Mouse (Mus musculus): ENCODE measurements around the gene Ctnnd1. TPM values are rescaled to one million over a fixed set of nuclear protein-coding genes. Genes with fewer than 3 reads are reported as not detected.

Ctnnd1 gene
- total and polyA plus RNA-seq, 3 experiments = 13.8 to 83.0 (median 29.8) TPM

DNA sequence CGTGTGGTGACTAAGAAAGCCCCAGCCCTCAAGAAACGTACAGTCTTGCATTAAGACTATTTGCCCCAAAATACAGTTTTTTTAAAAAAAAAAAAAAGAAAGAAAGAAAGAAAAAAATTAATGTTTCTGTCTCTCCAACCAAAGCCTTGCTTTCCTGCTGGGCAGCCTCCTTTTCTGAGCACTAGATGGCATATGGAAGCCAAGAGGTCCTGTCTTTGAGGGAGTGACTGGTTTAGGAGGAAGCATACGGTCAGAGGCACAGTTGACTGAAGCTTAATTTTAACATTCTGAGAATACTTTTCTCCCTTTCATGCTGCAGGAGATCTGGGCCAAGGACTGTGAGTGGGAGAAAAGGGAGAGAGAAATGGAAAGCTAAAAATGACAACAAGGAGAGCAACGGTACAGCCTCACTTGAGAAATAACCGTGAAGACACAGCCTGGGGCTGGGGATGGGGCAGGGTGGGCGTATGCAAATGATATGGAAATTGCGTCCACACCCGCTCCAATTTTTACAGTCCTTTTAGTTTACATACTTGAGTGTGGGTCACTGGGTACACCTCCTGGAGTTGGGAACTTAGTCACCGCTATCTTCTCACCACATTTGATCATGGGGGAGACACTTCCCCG, 93.6 kb downstream of the Ctnnd1 start:
- H3K4me3 ChIP-seq (ENCODE audit: low read depth, low read length) = no peak overlapping the region
- no peak for DNase-seq (ENCODE audit: low spot score)
- TF ChIP-seq POLR2AphosphoS5 (IDR thresholded peaks at IDR 0.05; ENCODE audit: insufficient replicate concordance, low read depth, low read length) = no peak
- TF ChIP-seq GATA2 (IDR thresholded peaks at IDR 0.05; ENCODE audit: borderline replicate concordance, low read depth, low read length) = no peak
- no peak for TF ChIP-seq GATA1 (IDR thresholded peaks at IDR 0.05; ENCODE audit: borderline replicate concordance, low read length)
- no peak for TF ChIP-seq CTCF (IDR thresholded peaks at IDR 0.05; ENCODE audit: low read depth, low read length)
- TF ChIP-seq TAL1 (conservative IDR thresholded peaks at IDR 0.05; ENCODE audit: low read depth, low read length) = no peak
- no peaks in the 10 kb centered on the region for H3K9me3 ChIP-seq (replicated peaks)
- H3K36me3 ChIP-seq (replicated peaks) = no peaks in the 10 kb centered on the region
- peaks cover 22% of the 10 kb centered on the region for H3K27me3 ChIP-seq (ENCODE audit: insufficient read depth, low read length)
- no peak for ATAC-seq (ENCODE audit: extremely low read depth, insufficient number of reproducible peaks, low FRiP score, poor library complexity, severe bottlenecking)
- H3K4me1 ChIP-seq (ENCODE audit: insufficient read depth, low read depth, low read length) = peaks cover 6% of the 10 kb centered on the region; the same call in 1 of the 2 replicates

DNA sequence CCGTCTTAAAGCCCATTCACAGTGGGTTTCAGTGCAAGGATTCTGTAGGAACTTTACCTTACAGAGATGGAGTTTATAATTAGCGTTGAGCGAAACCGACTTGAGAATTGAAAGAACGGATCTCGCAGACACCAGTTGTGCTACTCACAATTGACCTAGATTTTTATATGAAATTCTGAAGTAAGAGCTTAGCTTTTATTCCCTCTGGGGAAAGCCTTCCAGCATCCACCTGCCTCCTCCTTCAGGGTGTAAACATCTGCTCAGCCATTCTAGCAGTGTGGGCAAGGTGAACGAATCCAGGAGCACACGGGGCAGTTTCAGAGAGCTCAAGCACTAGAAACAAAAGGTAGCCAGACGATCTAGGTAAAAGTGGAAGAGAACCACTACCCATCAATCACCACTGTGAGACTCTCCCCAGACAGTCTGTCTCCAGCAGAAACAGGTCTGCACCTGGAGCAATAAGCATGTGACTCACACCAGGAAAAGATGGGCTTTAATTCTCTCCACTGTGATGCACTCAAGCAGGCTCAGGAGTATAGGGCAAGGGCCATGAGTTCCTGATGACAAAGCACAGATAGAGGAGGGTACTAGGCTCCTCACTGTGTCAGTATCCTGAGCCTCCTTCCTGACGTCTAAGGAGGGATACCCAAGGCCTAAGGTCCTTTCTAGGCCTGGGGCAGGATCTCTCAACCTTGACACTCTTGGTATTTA, 99.0 kb downstream of the Ctnnd1 start:
- H3K36me3 ChIP-seq (replicated peaks) = no peaks in the 10 kb centered on the region
- no peaks in the 10 kb centered on the region for H3K9me3 ChIP-seq (replicated peaks)
- no peak for TF ChIP-seq GATA2 (IDR thresholded peaks at IDR 0.05; ENCODE audit: borderline replicate concordance, low read depth, low read length)
- ATAC-seq (ENCODE audit: extremely low read depth, insufficient number of reproducible peaks, low FRiP score, poor library complexity, severe bottlenecking) (no peak), DNase-seq (ENCODE audit: low spot score) (no peak)
- H3K27me3 ChIP-seq (ENCODE audit: insufficient read depth, low read length) = peaks cover 30% of the 10 kb centered on the region
- no peak overlapping the region for H3K4me3 ChIP-seq (ENCODE audit: low read depth, low read length)
- H3K4me1 ChIP-seq (ENCODE audit: insufficient read depth, low read depth, low read length) = no peaks in the 10 kb centered on the region

Other genes starting within 250 kb of the Ctnnd1 start
- gene Calcrl, start 225.4 kb downstream of the Ctnnd1 start, total RNA-seq (2014; fragmentation: Nextera tagmentation) = 6.5 and 12.7 TPM in 2 replicates
- 17.3 and 17.9 TPM in 2 replicates for gene Calcrl, start 225.4 kb downstream of the Ctnnd1 start, total RNA-seq (2017)
- 0.05 and 0.07 TPM in 2 replicates for gene Calcrl, start 225.4 kb downstream of the Ctnnd1 start, polyA plus RNA-seq (2012)
- 61.5 and 62.5 TPM in 2 replicates for gene Tfpi, start 174.0 kb downstream of the Ctnnd1 start, total RNA-seq (2014; fragmentation: Nextera tagmentation)
- 37.1 and 41.4 TPM in 2 replicates for gene Tfpi, start 174.0 kb downstream of the Ctnnd1 start, total RNA-seq (2017)
- gene Tfpi, start 174.0 kb downstream of the Ctnnd1 start, polyA plus RNA-seq (2012) = 1.2 TPM in 2 replicates
- not detected in 2 replicates for gene Btbd18, start 8.3 kb upstream of the Ctnnd1 start, total RNA-seq (2014; fragmentation: Nextera tagmentation)
- gene Btbd18, start 8.3 kb upstream of the Ctnnd1 start, total RNA-seq (2017) = 0.12 and 0.16 TPM in 2 replicates
- not detected in 2 replicates for gene Btbd18, start 8.3 kb upstream of the Ctnnd1 start, polyA plus RNA-seq (2012)
- gene Selenoh, start 20.0 kb upstream of the Ctnnd1 start, total RNA-seq (2014; fragmentation: Nextera tagmentation) = 49.4 and 51.5 TPM in 2 replicates
- gene Selenoh, start 20.0 kb upstream of the Ctnnd1 start, total RNA-seq (2017) = 160 and 178 TPM in 2 replicates
- gene Selenoh, start 20.0 kb upstream of the Ctnnd1 start, polyA plus RNA-seq (2012) = 381 and 384 TPM in 2 replicates
- not detected in 2 replicates for gene Gm28635, start 27.3 kb upstream of the Ctnnd1 start, total RNA-seq (2014; fragmentation: Nextera tagmentation)
- not detected in 2 replicates for gene Gm28635, start 27.3 kb upstream of the Ctnnd1 start, total RNA-seq (2017)
- gene Gm28635, start 27.3 kb upstream of the Ctnnd1 start, polyA plus RNA-seq (2012) = not detected in 2 replicates
- gene Med19, start 27.6 kb upstream of the Ctnnd1 start, total RNA-seq (2014; fragmentation: Nextera tagmentation) = 51.1 and 55.0 TPM in 2 replicates
- 26.8 and 33.1 TPM in 2 replicates for gene Med19, start 27.6 kb upstream of the Ctnnd1 start, total RNA-seq (2017)
- gene Med19, start 27.6 kb upstream of the Ctnnd1 start, polyA plus RNA-seq (2012) = 14.8 and 17.8 TPM in 2 replicates
- gene Tmx2, start 28.4 kb upstream of the Ctnnd1 start, total RNA-seq (2014; fragmentation: Nextera tagmentation) = 96.2 and 113 TPM in 2 replicates
- gene Tmx2, start 28.4 kb upstream of the Ctnnd1 start, total RNA-seq (2017) = 66.2 and 68.9 TPM in 2 replicates
- gene Tmx2, start 28.4 kb upstream of the Ctnnd1 start, polyA plus RNA-seq (2012) = 3.9 and 4.0 TPM in 2 replicates
- 61.0 and 70.6 TPM in 2 replicates for gene Zdhhc5, start 64.4 kb upstream of the Ctnnd1 start, total RNA-seq (2014; fragmentation: Nextera tagmentation)
- 32.6 and 38.0 TPM in 2 replicates for gene Zdhhc5, start 64.4 kb upstream of the Ctnnd1 start, total RNA-seq (2017)
- gene Zdhhc5, start 64.4 kb upstream of the Ctnnd1 start, polyA plus RNA-seq (2012) = 30.7 and 32.5 TPM in 2 replicates
- 30.0 and 30.7 TPM in 2 replicates for gene Clp1, start 76.6 kb upstream of the Ctnnd1 start, total RNA-seq (2014; fragmentation: Nextera tagmentation)
- 44.7 and 51.0 TPM in 2 replicates for gene Clp1, start 76.6 kb upstream of the Ctnnd1 start, total RNA-seq (2017)
- gene Clp1, start 76.6 kb upstream of the Ctnnd1 start, polyA plus RNA-seq (2012) = 0.98 and 1.1 TPM in 2 replicates
- 13.1 TPM in 1 of 2 replicates, not detected in the other for gene Ypel4, start 83.3 kb upstream of the Ctnnd1 start, total RNA-seq (2014; fragmentation: Nextera tagmentation)
- gene Ypel4, start 83.3 kb upstream of the Ctnnd1 start, total RNA-seq (2017) = 0.29 and 0.44 TPM in 2 replicates
- gene Ypel4, start 83.3 kb upstream of the Ctnnd1 start, polyA plus RNA-seq (2012) = 0.07 and 0.16 TPM in 2 replicates
- not detected in 2 replicates for gene Gm19426, start 92.9 kb upstream of the Ctnnd1 start, total RNA-seq (2014; fragmentation: Nextera tagmentation)
- gene Gm19426, start 92.9 kb upstream of the Ctnnd1 start, total RNA-seq (2017) = not detected in 2 replicates
- not detected in 2 replicates for gene Gm19426, start 92.9 kb upstream of the Ctnnd1 start, polyA plus RNA-seq (2012)
- gene Serping1, start 124.7 kb upstream of the Ctnnd1 start, total RNA-seq (2014; fragmentation: Nextera tagmentation) = not detected in 2 replicates
- gene Serping1, start 124.7 kb upstream of the Ctnnd1 start, total RNA-seq (2017) = not detected in 2 replicates
- not detected in 2 replicates for gene Serping1, start 124.7 kb upstream of the Ctnnd1 start, polyA plus RNA-seq (2012)
- 37.2 and 74.5 TPM in 2 replicates for gene Ube2l6, start 148.1 kb upstream of the Ctnnd1 start, total RNA-seq (2014; fragmentation: Nextera tagmentation)
- gene Ube2l6, start 148.1 kb upstream of the Ctnnd1 start, total RNA-seq (2017) = 20.2 and 22.5 TPM in 2 replicates
- 1.2 and 2.5 TPM in 2 replicates for gene Ube2l6, start 148.1 kb upstream of the Ctnnd1 start, polyA plus RNA-seq (2012)
- gene Smtnl1, start 171.9 kb upstream of the Ctnnd1 start, total RNA-seq (2014; fragmentation: Nextera tagmentation) = not detected in 2 replicates
- not detected in 2 replicates for gene Smtnl1, start 171.9 kb upstream of the Ctnnd1 start, total RNA-seq (2017)
- gene Smtnl1, start 171.9 kb upstream of the Ctnnd1 start, polyA plus RNA-seq (2012) = not detected in 2 replicates
- gene Timm10, start 176.2 kb upstream of the Ctnnd1 start, total RNA-seq (2014; fragmentation: Nextera tagmentation) = 13.5 and 21.0 TPM in 2 replicates
- 51.5 and 54.9 TPM in 2 replicates for gene Timm10, start 176.2 kb upstream of the Ctnnd1 start, total RNA-seq (2017)
- 13.3 and 19.5 TPM in 2 replicates for gene Timm10, start 176.2 kb upstream of the Ctnnd1 start, polyA plus RNA-seq (2012)
- gene Slc43a1, start 188.1 kb upstream of the Ctnnd1 start, total RNA-seq (2014; fragmentation: Nextera tagmentation) = 0.29 and 62.5 TPM in 2 replicates
- gene Slc43a1, start 188.1 kb upstream of the Ctnnd1 start, total RNA-seq (2017) = 0.05 and 0.12 TPM in 2 replicates
- 0.03 TPM in 1 of 2 replicates, not detected in the other for gene Slc43a1, start 188.1 kb upstream of the Ctnnd1 start, polyA plus RNA-seq (2012)
- not detected in 2 replicates for gene Rtn4rl2, start 235.9 kb upstream of the Ctnnd1 start, total RNA-seq (2014; fragmentation: Nextera tagmentation)
- not detected in 2 replicates for gene Rtn4rl2, start 235.9 kb upstream of the Ctnnd1 start, total RNA-seq (2017)
- gene Rtn4rl2, start 235.9 kb upstream of the Ctnnd1 start, polyA plus RNA-seq (2012) = not detected in 2 replicates